Mouse (Mus musculus): Measurements from ENCODE around the gene Rhd.
"Not testable (repeated sequence)": the region's sequence is repeated elsewhere in the genome, so short reads cannot be mapped to it uniquely, and the experiment has no call there.

Gene Rhd

DNA sequence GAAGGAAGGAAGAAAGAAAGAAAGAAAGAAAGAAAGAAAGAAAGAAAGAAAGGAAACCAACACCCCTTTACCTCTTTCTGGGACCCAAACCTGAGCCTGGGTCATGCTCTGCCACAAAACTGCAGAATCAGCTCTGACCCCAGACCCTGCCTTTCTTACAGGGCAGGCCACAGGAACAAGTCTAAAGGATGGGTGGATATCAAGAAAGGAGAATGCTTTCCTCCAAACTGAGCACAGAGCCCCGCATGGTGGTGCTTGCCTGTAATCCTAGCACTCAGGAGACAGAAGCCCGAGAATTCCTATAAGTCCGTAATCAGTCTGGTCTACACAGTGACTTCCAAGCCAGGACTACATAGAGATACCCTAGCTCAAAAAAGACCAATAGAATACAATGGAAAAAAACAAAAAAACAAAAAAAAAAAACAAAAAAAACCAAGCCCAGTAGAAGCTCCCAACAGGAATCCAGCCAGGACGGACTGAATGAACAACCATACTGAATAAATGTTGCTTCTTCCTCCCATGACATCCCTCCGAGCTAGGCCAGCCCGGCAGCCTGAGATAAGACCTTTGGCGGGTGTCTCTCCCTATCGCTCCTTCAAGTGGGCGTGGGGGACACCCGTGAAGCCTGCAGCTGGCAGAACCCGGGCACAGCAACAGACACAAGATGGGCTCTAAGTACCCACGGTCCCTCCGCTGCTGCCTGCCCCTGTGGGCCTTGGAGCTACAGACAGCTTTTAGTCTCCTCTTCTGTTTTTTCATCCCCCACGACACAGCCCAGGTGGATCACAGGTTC lies at the start of gene Rhd:
TSS of gene Rhd (plus strand) at position 600 of the 793 bp plus-strand sequence.
- no peak for DNase-seq (ENCODE audit: low spot score in 2 of 2)

DNA sequence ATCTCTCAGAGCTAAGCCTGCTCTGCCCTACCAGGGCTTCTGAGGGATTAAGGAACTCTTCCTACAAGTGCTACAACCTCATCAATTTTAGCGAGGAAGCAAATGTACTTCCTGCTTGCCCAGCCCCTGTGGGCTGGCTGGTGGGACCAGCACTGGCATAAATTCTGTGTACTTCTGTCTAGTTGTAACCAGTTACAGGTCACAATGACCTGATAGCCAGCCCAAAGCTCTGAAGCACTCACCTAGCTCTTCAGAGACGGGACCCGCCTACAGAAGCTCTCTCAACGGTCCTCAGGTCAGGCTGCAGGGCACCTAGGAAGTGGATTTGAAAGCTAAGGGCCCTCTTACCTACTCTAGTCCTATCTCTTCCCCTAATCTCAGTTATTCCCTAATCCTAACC lies 46.6 kb upstream of the Rhd start:
- DNase-seq (ENCODE audit: low spot score in 2 of 2): no peak

DNA sequence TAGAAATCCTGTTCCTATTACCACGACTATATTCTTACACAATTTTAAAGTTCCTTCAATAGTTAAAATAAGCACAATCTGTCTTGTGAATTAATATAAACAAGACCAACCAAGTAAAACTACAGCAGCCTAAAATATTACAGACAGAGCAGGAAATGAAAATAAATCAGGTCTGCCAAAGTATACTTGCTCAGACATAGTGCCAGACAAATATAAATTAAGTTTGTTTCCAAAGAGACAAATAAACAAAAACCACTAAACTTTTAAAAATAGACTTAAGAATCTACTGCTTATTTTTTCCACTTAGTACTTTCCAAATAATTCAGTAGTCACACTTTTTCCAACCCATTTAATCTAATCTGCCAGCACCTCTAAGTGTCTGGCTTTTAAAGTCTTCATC lies 43.3 kb upstream of the Rhd start:
- no peak for DNase-seq (ENCODE audit: low spot score in 2 of 2)

DNA sequence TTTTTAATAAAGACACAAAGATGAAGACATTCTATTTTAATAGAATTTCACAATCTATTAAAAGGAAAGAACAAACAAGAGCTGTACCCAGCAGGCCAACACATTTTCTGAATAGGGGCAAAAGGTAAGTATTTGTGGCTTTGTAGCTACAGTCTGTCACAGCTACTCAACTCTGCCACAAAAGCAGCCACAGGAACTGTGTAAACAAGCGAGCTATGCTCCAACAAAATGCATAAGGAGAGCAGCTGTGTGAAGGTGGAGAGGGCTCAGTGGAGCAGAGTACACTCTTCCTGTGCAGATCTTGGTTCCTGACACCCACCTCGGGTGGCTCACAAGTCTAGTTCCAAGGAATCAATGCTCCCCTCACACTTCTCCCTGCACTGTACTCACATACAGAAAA lies 40.8 kb upstream of the Rhd start:
- no peak for DNase-seq (ENCODE audit: low spot score in 2 of 2)

DNA sequence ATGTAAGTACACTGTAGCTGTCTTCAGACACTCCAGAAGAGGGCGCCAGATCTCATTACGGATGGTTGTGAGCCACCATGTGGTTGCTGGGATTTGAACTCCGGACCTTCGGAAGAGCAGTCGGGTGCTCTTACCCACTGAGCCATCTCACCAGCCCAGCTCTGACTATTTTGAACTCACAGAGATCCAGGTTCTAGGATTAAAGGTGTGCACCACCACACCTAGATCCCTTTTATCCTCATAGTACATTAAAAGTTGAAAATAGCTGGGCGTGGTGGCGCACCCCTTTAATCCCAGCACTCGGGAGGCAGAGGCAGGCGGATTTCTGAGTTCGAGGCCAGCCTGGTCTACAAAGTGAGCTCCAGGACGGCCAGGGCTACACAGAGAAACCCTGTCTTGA lies 38.5 kb upstream of the Rhd start:
- not testable (repeated sequence) for DNase-seq (ENCODE audit: low spot score in 2 of 2)

DNA sequence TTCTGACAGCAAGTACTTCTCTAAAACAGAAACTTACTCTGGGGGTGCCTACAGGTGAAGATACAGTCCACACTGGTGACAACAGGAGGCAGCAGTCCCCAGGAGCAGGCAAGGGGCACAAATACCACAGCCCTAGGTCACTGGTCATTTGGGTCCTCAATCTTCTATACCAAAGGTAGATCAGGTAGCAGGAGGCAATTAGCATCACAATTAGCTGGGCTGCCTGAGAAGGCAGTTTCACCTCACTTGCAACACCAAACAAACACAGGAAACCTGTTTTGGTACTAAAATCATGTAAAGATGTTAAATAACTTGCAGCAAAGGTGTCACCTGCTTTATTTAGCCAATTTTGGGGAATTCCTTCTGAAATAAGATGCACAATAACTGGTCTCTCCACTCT lies 38.0 kb upstream of the Rhd start:
- DNase-seq (ENCODE audit: low spot score in 2 of 2): no peak

DNA sequence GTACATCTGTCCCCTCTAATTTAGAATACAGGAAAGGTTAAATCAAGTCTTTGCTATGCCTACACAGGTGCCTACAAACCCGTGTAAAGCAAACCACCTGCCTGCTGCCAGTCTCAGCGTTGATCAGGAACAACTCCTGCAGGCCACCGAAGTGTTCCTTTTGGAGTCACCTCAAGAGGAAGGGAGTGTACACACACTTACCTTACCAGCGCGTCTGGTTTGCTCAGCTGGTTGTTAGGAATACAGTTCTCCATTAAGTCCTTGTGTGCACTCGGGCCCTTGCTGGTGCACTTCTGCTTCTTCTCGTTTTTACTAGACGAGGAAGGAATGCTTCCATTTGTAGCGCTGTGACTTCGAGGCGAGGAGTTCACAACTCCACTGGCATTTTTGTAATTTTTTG lies 36.5 kb upstream of the Rhd start:
- DNase-seq (ENCODE audit: low spot score in 2 of 2): no peak

DNA sequence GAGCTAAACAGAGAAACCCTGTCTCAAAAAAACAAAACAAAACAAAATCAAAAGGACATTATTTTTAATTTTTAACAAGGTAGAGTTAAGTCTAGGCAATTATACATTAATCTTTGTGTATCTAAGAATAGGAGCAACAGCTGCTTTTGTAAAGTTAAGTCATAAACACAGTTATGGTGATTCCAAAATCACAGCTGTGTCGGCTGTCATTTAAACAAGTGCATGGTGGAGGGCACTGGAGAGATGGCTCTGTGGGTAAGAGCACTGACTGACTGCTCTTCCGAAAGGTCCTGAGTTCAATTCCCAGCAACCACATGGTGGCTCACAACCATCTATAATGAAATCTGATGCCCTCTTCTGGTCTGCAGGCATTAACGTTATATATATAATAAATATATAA lies 32.4 kb upstream of the Rhd start:
- DNase-seq (ENCODE audit: low spot score in 2 of 2): no peak

DNA sequence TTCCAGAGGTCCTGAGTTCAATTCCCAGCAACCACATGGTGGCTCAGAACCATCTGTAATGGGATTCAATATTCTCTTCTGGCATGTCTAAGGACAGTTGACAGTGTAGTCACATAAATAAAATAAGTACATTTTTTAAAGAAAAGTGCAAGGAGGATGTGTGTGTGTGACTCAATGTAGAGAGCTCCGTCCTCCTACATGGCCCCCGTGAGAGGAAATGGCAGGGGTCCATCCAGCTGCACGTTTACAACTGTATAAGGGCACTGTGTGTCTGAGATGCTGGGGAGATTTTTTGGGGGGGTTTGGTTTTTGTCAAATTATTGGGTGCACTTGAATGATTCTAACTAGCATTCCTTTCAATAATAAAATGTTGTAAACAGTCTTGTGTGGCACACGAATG lies 28.9 kb upstream of the Rhd start:
- no peak for DNase-seq (ENCODE audit: low spot score in 2 of 2)

DNA sequence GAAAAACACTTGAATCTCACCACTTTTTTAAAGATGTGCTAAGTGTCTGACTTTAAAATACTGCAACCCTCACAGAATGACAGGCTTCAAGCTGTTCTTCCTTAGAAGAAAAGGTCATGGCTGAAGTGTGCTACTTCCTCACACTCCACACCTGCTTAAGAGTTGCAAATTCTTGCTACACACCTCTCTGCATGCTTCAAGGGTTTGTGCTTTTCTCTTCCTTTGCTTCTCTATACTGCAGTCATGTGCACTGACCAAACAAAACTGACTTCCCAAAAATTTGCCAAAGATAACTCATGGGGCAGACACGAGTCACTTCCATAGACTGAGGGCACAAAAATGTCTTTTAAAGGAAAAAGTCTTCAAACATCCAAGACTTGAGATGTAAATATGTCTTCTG lies 26.1 kb upstream of the Rhd start:
- DNase-seq (ENCODE audit: low spot score in 2 of 2): no peak

DNA sequence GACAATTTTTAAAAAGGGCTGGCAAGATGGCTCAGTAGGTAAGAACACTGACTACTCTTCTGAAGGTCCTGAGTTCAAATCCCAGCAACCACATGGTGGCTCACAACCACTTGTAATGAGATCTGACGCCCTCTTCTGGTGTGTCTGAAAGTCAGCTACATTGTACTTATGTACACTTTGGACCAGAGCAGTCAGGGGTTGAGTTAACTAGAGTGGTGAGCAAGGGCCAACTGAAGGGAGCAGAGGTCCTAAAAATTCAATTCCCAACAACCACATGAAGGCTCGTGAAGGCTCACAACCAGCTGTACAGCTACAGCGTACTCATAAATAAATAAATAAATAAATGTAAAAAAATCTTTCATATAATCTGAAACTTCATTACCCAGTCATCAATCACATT lies 25.6 kb upstream of the Rhd start:
- not testable (repeated sequence) for DNase-seq (ENCODE audit: low spot score in 2 of 2)

DNA sequence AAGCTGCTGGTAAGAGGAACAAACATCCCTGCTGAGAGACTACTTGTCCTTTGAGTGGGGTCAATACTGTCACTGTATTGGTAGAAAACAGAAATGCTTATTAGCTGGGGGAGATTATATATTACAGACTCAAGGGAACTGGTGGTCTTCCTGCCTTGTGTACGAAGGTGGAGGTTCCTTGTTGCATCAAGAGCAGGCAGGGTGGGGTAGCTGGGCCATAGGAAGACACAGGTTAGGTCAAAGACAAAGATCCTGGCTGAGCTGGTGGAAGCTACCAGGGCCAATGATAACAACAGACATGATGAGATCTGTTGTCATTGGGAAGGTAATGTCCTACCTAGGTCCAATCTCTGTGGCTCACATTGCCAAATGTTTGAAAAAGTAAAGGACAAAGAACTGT lies 24.1 kb upstream of the Rhd start:
- no peak for DNase-seq (ENCODE audit: low spot score in 2 of 2)

DNA sequence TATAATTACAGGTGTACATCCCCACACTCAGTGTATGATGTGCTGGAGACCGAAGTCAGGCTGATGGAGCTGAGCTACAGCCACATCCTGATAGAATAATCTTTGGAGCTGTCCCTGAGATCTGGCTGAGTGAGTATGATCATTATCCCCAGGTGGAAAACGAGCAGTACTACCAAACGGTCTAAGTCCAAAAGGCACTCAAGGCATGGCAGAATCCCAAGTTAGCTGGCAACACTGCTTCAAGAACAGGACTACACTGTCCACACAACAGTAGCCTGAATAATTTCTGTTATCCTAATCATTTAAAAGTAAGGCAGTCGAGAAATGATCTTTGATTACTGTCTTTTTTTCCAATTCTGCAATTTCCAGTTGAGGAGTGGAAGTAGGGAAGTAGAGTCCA lies 20.8 kb upstream of the Rhd start:
- no peak for DNase-seq (ENCODE audit: low spot score in 2 of 2)

DNA sequence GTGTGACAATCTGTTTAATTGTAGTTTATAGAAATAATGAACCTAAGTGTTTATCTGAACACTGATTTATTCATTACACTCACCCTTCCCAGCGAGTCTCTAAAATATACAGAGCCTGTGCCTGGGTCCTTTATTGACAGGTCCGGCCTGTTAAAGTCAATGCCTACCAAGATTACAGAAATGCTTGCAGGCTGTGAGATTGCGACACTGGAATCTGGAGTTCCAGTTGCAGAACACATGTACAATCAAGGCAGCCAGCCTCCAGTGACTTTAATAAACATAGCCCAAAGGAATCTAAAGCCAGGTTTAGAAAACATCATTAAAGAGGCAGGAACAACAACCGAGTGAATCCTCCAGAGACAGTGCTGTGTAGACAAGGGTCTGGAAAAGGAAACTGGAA lies 16.7 kb upstream of the Rhd start:
- no peak for DNase-seq (ENCODE audit: low spot score in 2 of 2)

DNA sequence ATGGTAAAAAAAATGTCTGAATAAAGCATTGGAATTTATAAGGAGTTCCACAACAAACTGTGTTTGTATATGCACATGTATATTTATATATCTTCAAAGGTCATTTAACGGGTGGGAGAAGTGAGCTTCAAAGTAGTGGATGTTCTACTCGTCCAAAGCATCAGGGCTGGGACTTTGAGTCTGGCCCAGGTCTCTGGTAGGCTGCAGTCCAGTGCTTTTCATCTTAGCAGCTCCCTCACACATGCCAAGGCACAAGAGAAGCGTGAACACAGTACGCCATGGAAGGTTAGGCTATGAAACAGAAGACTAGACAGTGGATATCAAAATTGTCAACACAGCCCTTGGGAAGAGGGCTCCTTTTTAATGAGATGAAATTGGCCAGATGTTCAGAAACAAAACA lies 13.8 kb upstream of the Rhd start:
- DNase-seq (ENCODE audit: low spot score in 2 of 2): no peak

DNA sequence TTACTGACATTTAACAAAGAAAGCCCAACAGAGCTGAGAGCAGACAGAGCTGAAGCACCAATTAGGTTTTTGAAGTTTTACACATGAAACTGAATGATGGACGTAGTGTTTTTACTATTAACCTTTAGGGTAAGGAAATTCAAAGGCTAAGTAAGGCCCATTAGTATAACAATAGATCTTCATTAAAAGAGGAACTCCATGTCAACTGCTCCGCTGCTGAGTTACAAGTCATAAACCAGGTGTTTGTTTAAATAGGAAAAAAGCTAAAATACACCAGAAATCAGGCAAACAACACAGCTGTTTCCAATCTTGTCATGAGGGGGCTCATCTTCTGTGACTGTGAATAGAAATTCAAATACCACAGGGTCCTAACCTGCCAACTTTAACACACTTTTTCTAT lies 13.1 kb upstream of the Rhd start:
- DNase-seq (ENCODE audit: low spot score in 2 of 2): no peak

DNA sequence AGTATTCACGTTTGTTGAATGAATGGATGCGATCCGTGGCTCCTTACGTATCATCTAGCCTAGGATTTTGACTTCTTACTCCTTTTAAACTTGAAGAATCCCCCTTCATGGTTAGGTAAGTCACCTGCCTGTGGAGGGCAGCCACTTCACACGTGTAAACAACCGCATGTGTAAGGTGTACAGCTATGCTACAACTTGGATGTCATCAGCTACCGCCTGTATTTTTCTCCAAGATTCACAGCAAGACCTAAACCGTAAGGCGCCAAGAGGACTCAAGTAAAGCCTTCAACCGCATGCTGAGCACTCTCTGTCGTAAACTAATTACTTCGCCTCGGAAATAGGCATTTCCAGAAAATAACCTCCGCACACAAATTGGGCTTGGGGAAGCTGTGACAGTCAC lies 12.5 kb upstream of the Rhd start:
- DNase-seq (ENCODE audit: low spot score in 2 of 2): no peak

DNA sequence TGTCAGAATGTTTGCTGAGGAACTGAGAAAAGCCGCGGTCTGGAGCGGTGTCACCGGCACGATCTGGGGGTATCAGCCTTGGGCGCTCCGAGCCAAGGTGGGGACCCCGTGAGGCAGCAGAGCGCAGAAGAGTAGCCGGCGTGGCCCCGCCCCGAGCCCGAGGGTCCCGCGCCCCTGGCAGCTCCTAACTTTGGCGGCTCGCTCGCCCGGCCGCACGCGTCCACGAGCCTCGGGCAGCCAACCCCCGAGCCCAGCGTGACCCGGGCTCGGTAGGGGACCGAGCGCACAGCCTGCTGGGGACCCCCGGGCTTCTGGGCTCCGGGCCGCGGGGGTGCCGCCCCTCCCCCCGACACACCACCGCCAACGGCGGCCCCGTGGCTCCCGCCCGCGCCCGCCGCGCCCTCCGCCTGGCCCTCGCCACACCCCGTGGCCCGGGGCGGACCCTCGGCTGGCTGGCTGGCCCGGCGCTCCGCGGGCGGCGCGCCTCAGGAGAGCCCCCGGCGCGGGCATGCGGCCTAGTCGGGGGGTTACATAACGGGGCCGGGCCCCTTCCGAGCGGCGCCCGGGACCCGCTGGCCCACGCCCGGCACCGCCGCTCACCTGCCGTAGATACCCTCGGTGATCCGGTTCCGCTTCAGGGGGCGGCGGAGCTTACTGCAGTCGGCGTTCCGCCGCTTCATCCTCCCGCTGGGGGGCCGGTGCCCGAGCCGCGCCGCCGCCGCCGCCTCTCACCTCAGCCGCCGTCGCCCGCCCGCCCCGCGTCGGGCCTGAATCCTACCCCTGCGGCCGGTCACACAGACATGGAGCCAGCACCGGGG lies 11.7 kb upstream of the Rhd start:
- peak in 1 of 2 experiments; percentile 40 for DNase-seq (ENCODE audit: low spot score in 2 of 2)

DNA sequence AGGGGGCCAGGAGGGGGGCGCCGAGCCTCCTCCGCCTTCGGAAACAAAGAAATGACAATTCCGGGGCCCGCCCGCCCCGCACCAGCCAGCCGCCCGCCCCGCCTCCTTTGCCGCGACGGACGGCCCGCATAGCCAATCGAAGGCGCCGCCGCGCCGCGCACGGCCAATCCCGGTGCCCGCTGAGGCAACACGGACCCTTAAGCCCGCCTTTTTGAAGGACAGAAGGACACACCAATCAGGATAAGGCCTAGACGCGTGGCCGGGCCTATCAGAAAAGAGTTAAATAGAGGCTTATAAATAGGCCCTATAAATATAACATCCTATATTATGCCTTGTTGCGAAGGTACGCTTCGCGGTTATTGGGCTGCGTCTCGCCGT lies 11.1 kb upstream of the Rhd start, which contains the start of gene Maco1:
TSS of gene Maco1 (minus strand) at position 87 of the 378 bp plus-strand sequence.
- peak; percentile 100 for DNase-seq (ENCODE audit: low spot score in 2 of 2)

DNA sequence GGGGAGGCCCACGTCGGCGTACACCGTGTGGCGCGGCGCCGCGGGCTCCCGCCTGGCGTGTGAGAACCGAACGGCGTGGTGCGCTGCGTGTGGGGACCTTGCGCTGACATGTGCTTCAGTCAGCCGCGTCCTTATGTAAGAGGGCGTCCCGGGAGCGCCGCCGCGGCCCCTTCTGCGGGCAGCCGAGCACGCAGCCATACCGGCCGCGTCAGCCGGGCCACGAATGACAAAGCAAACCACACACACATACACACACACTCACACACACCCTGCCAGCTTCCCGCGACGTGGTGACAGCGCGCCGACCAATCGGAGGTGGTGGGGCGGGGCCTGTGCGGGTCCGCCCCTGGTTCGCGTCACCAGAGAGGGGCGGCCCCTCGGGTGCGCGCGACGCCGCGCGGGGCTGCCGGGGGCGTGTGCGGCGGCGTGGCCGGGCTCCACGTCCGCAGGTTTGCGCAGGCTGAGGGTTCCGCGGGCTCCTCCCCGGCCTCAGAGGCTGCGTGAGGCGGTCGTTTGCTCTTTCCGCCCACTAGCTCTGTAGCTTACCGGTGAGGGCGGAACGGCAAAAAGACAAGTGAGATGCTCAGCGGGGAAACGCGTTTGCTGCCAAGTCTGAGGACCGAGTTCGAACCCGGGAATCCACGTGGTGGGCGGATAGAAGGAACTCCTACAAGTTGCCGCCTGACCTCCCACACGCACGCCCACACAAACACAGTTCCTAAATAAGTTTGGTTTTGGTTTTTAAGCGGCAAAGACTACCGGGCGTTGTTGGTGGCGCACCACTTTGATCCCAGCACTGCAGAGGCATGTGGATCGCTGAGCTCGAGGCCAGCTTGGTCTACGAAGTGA lies 10.5 kb upstream of the Rhd start:
- peak; percentile 81 to 94 for DNase-seq (ENCODE audit: low spot score in 2 of 2)

DNA sequence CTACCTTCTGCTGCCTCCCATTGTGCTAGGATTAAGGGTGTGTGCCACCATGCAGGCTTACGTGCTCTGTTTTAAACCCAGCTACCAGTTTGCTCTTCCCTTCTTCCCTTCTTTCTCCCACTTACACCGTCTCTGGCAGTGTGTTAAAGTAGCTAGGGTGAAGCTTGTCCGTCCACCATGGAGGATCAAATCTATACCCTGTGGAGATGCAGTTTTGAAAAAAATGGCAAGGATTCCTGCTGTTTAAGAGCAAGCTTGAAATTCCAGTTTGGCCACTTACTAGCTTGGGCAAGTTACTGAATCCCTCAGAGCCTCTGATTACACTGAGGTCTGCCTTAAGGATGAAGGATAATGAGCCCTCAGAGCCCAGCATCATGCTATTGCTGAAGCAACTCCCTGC lies 9.0 kb upstream of the Rhd start:
- no peak for DNase-seq (ENCODE audit: low spot score in 2 of 2)

DNA sequence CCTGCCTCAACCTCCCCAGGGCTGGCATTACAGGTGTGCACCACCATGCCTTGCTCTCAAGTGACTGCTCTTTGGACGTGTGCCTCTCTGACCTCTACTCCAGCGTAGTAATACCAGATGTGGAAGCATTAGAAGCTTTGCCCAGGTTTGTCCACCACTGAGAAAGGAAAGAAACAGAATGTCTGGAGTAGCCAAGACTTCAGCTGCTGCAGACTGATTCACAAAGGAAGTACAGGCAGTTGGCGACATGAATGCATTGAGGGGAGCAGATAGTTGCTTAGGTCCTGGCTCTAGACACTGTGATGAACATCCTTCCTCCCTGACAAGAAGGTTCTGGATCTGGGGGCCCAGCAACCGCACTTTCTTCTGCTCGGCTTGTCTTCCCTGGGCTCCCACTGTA lies 8.3 kb upstream of the Rhd start:
- DNase-seq (ENCODE audit: low spot score in 2 of 2): no peak

Data from cerebellum, postnatal 4 days (tissue).